Mouse (Mus musculus) naive thymus-derived CD4-positive, alpha-beta T cell, adult 5 months (primary cell): ENCODE data around the gene Neu2. TPM values are rescaled to one million over a fixed set of nuclear protein-coding genes. Genes with fewer than 3 reads are reported as not detected.

ENCODE experiments used
- polyA plus RNA-seq: library from polyadenylated mRNA; unstranded; fragments of 100-300 nt; shearing (Covaris generic); gene quantifications from one replicate; pipeline ENCODE4 v1.2.1, GENCODE M21; 2017

Gene Neu2
- polyA plus RNA-seq: not detected

DNA sequence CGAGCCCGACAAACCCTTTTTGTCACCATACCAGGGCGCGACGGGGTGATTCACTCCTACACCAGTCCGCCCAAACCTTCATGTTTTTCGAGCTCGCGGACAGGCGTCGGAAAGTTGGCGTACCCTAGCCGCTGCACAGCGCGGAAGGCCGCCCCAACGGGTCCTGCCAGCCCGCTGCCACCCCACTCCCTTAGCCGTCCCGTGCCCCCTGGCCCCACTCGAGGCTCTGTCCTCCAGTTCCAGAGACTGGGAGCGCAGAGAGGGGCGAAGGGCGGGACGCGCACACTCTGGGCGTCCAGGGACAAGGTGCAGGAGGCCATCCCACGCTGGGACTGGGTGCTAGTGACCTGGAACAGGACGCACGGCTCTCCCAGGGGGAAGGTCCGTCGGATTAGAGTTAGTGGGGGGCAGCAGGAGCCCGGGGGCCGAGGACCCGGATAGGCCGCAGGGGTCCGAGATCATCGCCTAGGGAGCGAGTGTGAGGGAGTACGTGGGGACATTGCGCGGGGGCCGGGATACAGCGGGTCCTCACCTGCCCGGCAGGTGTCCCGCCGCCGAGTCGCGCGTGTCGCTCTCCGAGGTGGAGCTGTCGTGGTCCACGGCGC lies at the start of gene Neu2:
Gene Neu2 (plus strand): TSS at position 329 of the 605 bp plus-strand sequence.

DNA sequence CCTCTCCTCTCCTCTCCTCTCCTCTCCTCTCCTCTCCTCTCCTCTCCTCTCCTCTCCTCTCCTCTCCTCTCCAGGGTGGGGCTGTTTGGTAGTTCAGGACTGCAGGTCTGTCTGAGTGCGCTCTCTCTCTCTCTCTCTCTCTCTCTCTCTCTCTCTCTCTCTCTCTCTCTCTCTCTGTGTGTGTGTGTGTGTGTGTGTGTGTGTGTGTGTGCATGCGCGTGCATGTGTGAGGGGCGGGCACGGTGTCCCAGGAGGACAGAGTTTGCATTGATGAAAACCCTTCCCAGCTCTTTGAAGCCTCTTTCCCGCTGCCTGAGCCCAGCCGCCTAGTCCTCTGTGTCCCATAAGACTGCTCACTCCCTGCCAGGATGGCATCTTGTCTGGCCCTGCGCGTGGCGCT lies 39.7 kb upstream of the Neu2 start, which contains the start of gene Snorc:
Gene Snorc (plus strand): TSS at position 301 of the 400 bp plus-strand sequence.

DNA sequence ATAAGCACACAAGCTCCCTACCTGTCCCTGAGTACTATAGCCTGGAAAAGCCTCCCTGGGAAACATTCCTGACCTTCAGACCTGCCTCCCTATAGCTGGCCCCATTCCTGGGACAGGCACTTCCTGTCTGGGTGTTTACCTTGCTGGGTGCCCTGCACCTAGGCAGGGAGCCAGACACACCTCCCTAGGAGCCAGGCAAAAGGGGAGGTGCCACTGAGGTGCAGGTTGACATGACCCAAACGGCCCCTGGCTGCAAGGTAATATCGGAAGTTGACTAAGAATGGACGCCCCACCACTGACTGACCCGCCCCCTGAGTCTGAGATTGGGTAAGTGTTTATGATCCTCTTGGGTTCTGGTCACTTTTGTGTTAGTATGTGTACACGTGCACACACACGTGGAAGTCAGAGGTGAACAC lies 64.1 kb downstream of the Neu2 start, which contains the start of gene Ngef:
Gene Ngef (minus strand): TSS at position 71 of the 416 bp plus-strand sequence.

GRCm38 (mm10) chr1:87620211-87620668 lies 110.6 kb downstream of the Neu2 start, which contains the start of gene Inpp5d:
Inpp5d (plus strand) TSS chr1:87620312.

Other genes starting within 250 kb of the Neu2 start
- not detected for gene Efhd1, start 245.5 kb upstream of the Neu2 start, polyA plus RNA-seq
- 66.0 TPM for gene Gigyf2, start 182.9 kb upstream of the Neu2 start, polyA plus RNA-seq
- gene Kcnj13, start 115.2 kb upstream of the Neu2 start, polyA plus RNA-seq: not detected
- not detected for gene Snorc, start 39.6 kb upstream of the Neu2 start, polyA plus RNA-seq
- gene Ngef, start 64.0 kb downstream of the Neu2 start, polyA plus RNA-seq: not detected
- gene Inpp5d, start 110.4 kb downstream of the Neu2 start, polyA plus RNA-seq: 166 TPM
- 77.5 TPM for gene Atg16l1, start 246.0 kb downstream of the Neu2 start, polyA plus RNA-seq